Mouse (Mus musculus) MN1 (cell line): ENCODE results near the gene Gh.
A peak's percentile ranks its signal among the peaks of the same experiment; 100 is the strongest.

Source experiments
- DNase-seq: peaks from one replicate; pipeline ENCODE4 v3.0.0-alpha.2; 2016; ENCODE audit warnings: low spot score

Gh gene

DNA sequence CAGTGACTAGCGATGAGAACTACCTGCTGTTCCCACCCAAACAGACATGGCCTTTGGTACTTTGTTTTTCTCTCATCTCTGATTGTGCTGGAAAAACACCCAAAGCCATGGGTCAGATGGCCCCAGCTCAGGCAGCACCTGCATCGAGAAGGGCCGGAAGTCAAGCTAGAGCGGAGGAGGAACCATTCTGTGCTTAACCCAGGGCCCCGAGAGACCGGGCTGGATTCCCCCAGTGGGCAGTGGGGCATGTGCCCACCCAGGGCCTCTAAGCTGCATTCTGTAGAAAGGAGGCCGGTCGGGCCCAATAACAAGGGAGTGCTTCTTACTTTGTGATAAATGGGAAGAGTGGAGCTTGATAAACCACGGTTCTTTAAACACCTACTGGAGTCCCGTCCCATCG lies 6.5 kb upstream of the Gh start:
- DNase-seq, result no peak

GRCm38 (mm10) chr11:106307432-106307831 lies 5.8 kb upstream of the Gh start:
- DNase-seq, result no peak

GRCm38 (mm10) chr11:106306758-106307157 lies 5.1 kb upstream of the Gh start:
- no peak for DNase-seq

GRCm38 (mm10) chr11:106306065-106306385 lies 4.4 kb upstream of the Gh start:
- DNase-seq, result no peak

DNA sequence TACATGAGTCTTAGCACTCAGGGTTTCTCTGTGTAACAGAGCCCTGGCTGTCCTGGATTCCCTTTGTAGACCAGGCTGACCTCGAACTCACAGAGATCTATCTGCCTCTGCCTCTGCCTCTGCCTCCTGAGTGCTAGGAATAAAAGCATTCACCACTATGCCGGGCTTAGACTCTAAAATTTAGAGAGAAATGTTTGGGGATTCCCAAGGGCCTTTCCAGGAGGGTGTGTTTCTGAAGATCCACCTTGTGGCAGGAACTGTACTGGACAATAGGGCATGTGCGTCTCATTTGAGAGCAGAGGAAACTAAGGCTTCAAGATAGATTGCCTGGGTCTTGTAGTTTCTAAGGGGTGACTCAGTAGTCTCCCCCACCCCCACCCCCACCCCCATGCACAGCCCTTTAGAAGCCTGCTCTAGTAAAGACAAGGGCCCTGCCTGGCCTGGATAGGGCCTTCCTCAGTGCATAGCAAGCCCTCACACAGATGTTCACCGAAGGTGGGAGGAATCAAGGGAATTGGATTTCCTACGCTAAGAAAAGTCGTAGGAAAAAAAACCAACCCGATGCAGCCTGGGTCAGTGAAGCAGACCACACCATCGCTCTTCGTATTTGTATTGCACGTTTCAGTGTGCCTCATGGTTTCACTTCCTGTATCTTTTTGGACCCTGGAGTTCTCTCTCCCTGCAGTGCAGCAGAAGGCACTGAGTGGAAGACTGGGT lies 3.8 kb upstream of the Gh start:
- DNase-seq, result no peak

GRCm38 (mm10) chr11:106302634-106303033 lies 969 bp upstream of the Gh start:
- peak; percentile 71 for DNase-seq

GRCm38 (mm10) chr11:106291861-106292260 lies 9.8 kb downstream of the Gh start:
- peak; percentile 19 for DNase-seq

GRCm38 (mm10) chr11:106290376-106290775 lies 11.3 kb downstream of the Gh start:
- DNase-seq, result no peak

DNA sequence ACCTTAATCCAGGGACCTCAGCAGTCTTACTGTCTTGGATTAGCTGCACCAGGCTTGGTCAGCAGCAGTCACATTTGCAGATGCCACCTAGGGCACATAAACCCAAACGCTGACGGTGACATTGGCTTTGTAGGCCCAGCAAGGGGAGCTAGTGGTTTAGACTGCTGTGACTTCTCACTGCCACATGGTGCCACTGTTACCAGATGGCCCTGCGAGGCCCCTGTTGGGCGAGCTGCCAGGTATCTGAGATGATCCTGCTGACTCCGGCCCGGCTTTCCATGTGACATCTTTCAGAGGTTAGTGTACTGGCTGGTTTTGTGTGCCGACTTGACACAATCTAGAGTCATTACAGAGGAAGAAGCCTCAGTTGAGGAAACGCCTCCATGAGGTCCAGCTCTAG lies 12.3 kb downstream of the Gh start:
- peak; percentile 90 for DNase-seq

- no peak for DNase-seq
Observed at GRCm38 (mm10) chr11:106286987-106287386, 14.7 kb downstream of the Gh start.

DNA sequence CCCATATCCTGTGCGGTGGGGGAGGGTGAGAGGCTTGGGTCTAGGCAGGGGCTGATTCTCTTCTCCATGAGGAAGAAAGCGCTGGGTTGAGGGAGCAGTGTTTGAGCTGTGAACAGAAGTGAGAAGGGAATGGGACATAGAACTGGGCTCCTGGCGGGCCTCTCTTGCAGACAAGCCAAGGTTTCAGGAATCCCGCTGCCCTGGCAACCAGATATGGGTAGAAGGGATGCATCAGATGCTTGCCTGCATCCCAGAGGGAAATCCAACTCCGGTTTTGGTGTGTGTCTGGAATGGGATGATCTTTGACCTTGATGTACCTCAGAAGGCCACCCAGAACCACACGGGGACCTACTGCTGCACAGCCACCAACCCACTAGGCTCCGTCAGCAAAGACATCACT lies 15.5 kb downstream of the Gh start:
- DNase-seq, result no peak

DNA sequence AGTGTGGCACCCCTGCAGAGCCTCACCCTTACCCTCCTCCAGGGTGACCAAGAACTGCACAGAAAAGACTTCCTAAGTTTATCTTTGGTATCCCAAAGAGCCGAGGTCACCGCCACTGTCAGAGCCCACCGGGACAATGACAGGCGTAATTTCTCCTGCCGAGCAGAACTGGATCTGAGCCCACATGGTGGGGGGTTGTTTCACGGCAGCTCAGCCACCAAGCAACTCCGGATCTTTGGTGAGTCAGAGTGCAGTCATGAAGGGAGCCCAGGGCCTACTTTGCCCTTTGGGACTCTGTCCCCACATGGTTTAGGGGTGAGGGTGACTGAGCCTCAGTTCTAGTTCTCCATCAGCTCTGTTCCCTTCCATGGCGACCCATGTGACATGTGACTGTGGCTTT lies 17.5 kb downstream of the Gh start:
- DNase-seq, result no peak

GRCm38 (mm10) chr11:106283371-106283770 lies 18.3 kb downstream of the Gh start:
- no peak for DNase-seq

DNA sequence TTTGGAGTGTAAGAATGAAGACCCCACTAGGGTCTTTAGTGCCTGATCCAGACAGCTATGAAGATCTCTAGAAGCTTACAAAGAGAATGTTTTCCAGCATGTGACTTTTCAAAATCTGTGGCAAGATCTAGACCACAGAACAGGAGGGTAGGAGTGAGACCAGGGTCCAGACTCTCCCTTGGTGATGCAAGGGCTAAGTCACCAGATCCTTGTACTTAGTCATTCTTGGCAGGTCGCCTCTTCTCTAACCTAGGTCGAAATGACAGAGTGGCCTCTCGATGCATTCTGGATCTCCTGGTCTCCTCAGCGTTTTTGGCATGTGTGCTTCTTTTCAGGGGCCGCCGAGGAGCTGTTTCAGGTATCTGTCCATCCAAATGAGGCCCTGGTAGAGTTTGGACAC lies 19.2 kb downstream of the Gh start:
- no peak for DNase-seq

DNA sequence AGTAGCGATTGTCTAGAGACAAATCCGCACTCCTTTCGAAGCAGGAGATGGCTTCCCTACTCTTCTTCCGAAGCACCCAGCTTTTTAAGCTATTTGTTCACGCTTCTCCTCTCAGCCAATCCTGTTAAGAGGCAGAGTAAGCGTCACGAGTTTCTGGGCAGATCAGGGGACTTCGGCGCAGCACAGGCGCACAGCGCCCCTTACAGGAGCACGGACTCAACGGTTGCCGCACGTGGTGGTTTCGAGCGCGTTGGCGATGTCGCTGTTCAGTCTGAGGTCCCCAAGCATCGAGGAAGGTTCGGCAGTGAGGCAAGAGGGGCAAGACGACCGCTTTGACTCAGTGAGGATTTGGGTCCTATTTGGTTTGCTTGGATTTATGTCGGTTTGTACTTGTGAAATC lies 25.2 kb downstream of the Gh start, which contains the start of gene Tcam1:
Tcam1 (plus strand) TSS at position 219 of the 400 bp plus-strand sequence.
- DNase-seq, result no peak

DNA sequence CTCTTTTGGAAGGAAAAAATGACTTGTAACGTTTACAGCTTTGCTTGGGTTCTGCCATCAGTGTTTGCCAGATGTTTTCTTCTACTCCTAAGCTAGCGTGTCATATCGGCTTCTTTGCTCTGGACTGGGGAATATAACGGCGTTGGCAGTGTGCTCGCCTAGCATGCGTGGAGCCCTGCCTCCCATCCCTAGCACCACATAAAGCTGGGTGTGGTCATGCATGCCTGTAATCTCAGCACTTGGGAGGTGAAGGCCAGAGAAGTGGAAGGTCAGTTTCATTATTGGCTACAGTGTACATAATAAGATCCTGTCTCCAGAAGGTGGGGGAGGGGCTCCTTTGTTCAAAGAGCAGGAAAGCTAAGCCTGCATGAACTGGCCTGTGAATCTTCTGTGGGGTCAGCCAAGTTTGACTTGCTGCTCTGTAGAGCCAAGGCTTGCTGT lies 26.7 kb downstream of the Gh start:
- DNase-seq, result peak; percentile 52

DNA sequence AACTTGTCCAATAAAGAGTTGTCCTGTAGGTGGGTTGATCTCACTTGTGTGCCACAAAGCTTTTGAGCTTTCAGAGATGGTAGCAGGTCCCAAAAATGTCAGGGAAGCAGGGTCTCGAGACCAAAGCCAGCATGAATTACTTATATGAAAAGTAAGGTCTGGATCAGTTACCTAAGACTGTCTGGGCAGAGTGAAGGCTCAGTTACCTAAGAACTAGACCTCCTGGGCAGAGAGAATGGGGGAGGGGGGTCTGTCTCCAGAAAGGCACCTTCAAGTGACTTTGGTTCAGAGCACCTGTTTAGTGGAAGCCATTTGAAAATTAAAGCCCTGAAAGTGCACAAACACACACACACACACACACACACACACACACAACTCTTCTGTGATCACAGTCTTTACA lies 27.3 kb downstream of the Gh start:
- DNase-seq, result no peak

DNA sequence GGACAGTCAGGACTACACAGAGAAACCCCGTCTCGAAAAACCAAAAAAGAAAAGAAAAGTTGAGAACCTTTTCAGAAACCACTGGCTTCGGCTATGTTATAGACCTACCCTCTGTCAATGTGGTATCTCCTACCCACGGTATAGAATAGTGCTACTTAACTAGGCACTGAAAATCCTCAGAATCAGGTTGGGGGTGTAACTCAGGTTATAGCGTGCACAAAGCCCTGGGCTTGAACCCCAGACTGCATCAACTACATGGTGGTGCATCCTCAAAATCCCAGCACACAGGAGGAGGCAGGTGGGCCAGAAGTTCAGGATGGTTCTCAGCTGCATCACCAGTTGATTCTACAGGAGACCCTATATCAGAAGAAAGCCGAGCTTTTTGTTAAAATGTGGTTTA lies 27.9 kb downstream of the Gh start:
- DNase-seq, result no peak

DNA sequence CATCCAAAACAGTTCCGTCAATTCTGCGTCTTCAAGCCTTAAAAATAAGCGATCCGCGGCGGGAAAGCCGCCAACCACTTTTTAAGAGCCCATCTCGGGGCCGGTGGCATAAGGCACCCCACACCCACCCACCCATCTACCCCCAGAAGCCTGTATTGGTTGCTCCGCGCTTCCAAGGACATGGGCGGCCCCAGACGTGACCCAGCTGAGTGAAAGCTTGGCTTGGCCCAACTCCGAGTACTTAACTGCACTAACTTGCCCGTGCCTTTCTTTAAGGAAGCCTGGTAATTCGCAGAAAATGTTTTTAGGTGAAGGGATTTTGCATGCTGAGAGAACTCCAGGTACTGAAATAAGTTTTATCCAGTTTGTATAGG lies 28.4 kb downstream of the Gh start:
- DNase-seq, result no peak

DNA sequence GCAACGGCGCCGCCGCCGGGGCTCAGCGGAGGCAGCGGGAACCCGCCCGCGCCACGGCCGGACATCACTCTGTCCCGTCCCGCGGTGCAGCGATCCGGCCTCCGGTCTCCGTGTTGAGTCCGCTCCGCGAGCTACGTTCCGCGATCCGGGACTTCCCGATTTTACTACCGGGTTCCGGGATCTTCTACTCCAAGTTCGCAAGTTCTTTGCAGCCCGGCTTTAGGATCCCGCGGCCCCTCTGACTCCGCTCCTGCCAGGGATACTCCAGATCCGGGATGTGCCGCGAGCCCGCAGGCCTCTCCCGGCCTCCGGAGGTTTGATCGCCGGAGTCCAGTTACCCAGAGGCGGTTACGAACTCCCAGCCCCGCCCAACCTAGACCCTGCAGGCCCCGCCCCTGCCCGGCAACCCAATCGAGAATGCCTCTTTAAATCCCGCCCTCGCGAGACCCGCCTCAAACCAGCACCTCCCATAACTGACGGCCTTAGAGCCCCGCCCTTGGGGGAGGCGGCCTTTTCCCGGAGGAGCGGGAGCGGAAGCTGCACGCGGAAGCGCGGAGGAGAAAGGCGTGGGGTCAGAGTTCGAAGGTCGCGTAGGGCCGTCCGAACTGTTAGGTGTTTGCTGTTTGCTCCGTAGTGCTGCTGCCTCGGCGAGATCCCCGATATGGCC lies 28.9 kb downstream of the Gh start, which contains the start of gene Smarcd2:
Smarcd2 (minus strand) TSS at position 329 of the 667 bp plus-strand sequence.
- DNase-seq, result peak; percentile 93

DNA sequence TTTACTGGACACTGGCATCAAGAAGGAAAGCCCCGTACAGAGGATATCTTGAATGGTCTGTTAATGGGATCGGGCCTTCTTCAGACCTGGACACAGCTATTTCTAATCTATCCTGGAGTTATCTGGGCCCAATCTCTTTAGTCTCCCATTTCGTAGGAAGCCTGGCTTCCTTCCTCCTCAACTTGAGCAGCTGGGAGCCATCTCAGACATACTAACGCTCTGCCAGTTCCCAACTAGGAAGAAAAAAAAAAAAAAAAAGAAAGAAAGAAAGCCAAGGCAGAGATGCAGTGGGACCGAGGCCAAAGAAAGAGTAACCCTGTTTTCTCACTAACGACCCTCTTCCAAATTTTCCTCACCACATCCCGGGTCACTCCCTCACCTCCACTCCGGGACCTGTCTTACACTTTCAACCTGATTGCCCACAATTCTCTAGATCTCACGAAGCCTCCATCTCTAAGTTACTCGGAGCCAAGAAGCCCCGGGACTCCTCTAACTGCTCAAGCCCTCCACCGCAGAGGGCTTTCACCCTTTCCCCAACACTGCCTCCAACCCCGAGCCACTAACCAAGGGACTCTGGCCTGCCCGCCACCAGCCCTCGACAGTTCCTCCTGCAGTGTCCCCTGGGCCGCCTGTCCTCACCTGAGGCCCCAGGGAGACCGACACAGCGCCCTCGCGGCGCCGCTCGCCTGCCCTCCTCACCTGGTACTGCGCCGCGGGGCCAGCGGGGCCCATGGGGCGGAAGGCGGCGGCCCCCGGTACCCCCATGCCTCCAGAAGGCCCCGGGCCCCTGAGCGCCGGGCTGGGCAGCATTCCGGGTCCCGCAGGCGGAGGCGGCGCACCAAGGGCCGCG lies 29.6 kb downstream of the Gh start:
- DNase-seq, result peak; percentile 51

GRCm38 (mm10) chr11:106271131-106271793 lies 30.4 kb downstream of the Gh start:
- peak; percentile 20 for DNase-seq
